Mouse (Mus musculus) cerebellum, postnatal 14 days (tissue): ENCODE results near the gene Gm11639.
"Not testable (repeated sequence)": the region's sequence is repeated elsewhere in the genome, so short reads cannot be mapped to it uniquely, and the experiment has no call there.

ENCODE experiments used
- DNase-seq, 2 experiments: peaks; one replicate each; pipeline ENCODE4 v3.0.0; 2021; ENCODE audit warnings: mixed read lengths in 2 of 2

Gm11639 gene

DNA sequence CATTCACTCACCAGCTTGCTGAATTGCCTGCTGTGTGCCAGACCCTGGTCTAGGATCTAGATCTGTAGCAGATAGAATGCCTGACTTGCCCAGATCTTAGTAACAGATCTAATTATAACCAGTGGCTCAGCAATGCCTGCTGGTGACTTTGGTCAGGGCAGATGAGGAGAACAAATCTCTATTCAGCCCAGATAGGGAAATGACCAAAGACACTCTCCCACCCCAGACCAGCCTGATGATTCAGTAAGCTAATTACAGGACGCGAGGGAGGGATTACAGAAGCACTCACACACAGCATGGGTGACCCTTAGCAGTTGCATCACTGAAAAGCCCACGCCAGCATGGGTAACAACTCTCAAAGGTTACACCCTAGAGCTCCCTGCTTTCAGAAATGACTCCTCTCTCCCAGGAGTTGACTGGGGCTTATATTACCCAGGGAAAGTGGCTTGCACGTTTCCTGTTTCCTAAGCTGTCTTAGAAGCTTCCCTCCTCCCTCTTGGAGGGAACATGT, 435.1 kb downstream of the Gm11639 start:
- no peak for DNase-seq

DNA sequence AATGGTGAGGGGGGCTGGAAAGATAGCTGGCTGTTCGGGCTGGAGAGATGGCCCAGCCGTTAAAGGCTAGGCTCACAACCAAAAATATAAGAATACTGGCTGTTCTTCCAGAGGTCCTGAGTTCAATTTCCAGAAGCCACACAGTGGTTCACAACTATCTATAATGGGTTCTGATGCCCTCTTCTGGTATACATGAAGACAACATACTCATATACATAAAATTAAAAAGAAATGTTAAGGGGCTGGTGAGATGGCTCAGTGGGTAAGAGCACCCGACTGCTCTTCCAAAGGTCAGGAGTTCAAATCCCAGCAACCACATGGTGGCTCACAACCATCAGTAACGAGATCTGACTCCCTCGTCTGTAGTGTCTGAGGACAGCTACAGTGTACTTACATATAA, 436.3 kb downstream of the Gm11639 start:
- DNase-seq: not testable (repeated sequence)

DNA sequence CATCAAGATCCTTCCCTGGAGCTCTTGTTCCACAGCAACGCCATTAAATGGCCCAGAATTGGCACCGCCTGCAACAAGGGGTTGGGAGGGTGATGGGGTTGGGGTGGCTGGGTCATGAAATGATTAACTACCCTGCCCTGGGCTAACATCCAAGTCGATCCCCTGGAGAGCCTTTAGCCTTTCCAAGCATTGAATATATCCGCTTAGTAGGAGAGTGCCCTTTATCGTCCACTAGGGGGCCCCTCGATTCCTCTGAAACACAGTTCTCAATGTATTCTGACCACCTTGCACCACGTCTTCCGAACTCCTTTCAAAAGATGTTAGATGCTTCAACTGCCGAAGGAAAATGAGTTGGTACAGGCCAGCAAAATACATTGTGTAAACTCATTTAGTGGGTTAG, 438.5 kb downstream of the Gm11639 start:
- DNase-seq: peak; percentile 41 to 67

DNA sequence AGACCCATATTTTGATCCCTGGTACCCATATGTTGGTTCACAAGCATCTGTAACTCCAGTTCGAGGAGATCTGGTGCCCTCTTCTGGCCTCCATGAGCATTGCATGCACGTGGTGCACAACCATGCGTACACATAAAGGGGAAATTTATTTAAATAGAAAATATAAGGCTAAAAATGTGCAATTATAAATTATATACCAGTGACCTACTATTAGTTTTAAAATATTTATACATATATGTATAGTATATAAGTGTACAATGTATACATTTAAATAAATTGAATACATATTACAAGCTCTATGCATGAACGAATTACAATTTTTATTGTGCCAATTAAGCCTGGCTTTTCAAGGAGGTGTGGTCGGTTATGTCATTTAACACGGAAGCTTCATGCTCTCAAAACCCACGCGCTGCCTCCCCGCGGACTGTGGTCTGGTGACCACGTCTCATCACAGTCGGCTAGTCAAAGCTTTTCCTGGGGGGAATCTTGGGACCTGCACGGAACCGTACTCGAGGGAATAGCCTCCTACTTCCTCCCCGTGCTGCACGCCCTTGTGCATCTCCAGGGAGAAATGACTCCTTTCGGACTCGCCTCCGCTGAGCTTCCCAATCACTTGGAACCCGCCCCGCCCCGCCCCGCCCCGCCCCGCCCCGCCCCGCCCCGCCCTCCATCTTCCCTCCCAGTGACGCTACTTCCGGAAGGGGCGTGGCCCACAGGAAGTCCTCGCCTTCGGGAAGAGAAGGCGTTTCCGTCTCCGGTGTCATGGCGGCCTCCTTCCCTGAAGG, 440.4 kb downstream of the Gm11639 start, which contains the start of gene Mettl2:
Mettl2 (plus strand) TSS at position 691 of the 785 bp plus-strand sequence.
- DNase-seq: peak; percentile 89

DNA sequence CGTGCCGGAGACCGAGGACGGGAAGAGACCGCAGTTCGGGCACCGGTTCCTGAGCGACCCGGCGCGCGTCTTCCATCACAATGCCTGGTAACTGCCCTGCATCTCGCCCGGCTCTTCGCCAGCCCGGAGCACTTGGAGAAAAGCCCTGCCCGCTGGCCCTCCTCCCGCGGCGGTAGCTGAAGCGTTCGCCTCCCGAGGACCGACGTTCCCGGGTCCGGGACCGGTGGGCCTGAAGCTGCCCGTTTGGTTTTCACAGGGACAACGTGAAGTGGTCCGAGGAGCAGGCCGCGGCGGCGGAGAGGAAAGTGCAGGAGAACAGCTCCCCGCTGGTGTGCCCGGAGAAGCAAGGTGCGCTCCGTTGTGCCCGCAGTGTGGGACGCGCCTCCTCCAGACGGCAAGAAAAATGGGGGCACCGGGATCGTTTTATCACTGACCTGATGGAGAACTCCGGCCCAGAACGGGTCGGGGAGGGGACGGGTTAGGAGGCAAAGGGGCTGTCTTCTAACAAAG, 441.1 kb downstream of the Gm11639 start:
- no peak for DNase-seq

DNA sequence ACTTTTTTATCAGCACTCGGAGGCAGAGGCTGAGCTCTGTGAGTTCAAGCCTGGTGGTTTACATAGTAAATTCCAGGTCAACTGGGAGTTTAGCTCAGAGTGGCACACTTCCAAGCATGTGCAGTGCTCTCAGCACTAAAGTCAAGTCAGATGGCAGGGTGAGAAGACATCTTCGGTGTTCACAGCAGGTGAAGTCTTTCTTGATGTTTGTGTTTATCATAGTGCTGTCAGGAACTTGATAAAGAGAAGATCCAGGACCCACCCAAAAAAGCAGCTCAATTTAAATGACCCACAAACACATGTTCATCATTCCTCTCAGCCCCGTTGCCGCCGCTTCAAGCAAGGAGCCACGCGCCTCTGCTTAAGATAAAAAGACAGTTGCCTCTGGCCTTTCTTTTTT, 450.2 kb downstream of the Gm11639 start:
- no peak for DNase-seq

DNA sequence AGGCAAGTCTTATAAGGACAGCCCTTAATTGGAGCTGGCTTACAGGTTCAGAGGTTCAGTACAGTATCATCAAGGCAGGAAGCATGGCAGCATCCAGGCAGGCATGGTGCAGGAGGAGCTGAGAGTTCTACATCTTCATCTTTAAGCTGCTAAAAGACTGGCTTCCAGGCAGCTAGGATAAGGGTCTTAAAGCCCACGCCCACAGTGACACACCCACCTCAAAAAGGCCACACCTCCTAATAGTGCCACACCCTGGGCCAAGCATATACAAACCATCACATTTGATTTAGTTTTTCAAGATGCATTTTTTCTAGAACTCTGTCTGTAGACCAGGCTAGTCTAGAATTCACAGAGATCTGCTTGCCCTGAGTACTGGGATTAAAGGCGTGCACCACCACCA, 451.7 kb downstream of the Gm11639 start:
- not testable (repeated sequence) for DNase-seq

DNA sequence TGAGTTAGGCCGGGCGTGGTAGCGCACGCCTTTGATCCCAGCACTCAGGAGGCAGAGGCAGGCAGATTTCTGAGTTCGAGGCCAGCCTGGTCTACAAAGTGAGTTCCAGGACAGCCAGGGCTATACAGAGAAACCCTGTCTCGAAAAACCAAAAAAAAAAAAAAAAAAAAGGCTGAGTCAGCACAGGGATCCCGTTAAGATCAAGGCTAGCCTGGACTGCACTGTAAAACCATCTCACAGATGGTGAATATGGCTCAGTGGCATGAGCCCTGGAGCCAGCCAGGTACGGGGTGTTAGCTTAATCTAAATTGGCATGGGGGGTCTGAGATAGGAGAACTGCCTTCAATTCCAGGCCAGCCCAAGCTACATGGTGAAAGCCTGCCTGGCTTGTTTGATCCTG, 455.0 kb downstream of the Gm11639 start:
- DNase-seq: not testable (repeated sequence)

DNA sequence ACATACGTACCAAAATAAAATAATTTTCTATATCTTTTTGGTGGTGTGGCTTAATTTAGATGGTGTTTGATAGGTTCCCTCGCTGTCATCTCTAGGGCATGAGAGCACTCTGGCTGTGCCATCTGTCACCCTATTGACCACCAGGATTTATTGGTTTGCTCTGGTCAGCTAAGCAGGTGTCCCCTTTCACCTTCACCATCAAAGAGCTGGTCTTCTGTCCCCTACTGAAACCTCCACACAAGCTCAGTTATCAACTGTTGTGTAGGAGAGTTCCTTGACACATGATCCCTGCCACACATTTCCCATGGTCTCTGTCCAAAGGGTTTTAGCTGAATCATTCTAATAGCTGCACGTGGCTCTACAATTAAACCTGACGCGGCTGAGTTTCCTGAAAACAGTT, 455.6 kb downstream of the Gm11639 start:
- no peak for DNase-seq

DNA sequence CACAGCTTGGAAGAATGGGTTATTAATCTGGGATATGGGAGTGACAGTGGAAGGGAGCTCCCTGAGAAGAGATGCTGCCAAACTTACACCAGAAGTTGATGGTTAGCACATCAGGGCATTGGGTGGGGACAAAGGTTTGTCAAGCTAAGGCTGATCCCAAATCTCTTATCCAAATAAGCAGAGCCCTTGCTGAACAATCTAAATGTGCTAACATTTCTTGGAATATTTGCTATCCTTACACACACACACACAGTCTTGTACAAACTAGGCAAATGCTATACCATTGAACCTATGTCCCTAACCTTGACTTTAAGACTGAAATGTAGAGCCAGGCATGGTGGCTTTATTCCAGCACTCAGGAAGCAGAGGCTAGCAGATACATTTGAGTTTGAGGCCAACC, 458.1 kb downstream of the Gm11639 start:
- no peak for DNase-seq

DNA sequence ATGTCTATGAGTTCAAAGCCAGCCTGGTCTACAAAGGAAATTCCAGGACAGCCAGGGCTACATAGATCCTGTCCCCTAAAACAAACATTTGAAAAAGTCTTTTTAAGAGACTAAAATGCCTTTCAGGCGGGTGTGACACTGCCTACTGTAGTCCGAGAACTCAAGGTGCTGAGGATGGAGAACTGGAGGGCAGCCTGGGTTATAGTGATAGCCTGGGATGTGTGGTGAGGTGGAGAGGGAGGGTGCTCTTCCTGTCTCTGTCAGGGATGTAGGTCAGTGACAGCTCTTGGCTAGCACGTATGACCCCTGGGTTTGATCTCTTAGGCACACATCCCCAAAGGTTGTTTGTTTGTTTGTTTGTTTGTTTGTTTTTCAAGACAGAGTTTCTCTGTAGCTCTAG, 458.6 kb downstream of the Gm11639 start:
- no peak for DNase-seq

DNA sequence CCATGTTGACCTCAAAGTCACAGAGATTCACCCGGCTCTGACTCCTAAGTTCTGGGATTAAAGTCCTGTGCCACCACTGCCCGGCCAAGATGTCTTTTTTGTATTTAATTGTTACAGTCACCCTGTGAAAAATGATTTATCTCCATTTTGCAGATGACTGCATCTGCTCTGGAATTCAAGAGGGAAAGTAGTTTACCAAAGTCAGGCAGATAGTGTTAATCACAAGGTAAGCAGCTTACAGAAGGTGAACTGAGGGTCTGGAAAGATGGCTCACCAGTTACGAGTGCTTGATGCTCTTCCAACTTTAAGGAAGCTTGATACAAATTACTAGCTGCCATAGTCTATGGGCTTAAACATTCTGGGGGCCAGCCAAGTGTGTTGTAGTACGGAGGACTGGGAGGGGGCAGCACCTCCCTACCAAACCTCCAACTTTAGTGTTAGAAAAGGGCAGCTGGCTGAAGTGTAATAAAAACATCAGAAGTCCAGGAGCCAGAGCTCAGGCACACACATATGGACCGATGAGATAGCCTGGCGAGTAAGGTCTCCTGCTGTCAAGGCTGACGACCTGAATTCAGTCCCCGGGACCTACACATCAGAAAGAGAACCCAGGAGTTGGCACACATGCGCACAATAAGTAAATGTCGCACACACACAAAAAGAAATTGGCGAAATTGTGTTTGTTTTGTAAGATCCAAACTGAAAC, 459.2 kb downstream of the Gm11639 start:
- no peak for DNase-seq

DNA sequence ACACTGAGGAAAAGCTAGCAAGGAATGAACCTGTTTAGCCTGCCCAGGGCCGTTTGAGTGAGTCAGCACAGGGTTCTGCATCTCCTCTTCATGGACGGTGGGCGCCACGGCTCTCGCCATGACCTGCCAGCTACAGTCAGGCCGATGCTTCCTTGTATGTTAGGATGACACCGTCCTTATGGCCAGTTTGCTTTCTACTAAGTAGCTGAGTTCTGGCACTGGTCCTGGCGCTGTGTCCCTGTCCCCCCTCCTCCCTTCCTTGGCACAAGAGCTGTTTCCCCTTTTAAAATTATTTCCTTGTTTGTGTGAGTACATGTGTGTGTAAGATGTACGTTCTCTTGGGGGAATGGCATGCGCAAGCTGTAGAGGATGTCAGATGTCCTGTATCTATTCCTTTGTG, 459.7 kb downstream of the Gm11639 start:
- DNase-seq: no peak

DNA sequence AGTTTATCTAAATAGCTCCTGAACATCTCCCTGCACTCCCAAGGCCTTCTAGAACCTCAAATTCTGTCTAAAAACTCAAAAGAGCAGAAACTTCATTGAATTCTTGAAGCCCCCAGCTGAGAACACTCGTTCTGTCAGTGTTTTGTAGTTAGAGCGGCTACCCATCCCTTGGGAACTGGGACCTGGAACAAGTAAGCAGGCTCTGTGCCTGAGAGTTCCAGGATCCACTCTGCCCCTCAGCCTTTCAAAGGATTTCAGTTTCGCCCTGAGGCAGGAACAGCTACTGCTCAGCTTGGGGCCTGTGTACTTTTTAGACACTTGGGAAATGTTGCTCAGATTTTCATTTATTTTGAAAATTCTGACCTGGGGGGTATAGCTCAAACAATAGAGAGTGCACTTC, 461.1 kb downstream of the Gm11639 start, which contains the start of gene Gm10842:
Gm10842 (plus strand) TSS at position 301 of the 400 bp plus-strand sequence.
- no peak for DNase-seq

DNA sequence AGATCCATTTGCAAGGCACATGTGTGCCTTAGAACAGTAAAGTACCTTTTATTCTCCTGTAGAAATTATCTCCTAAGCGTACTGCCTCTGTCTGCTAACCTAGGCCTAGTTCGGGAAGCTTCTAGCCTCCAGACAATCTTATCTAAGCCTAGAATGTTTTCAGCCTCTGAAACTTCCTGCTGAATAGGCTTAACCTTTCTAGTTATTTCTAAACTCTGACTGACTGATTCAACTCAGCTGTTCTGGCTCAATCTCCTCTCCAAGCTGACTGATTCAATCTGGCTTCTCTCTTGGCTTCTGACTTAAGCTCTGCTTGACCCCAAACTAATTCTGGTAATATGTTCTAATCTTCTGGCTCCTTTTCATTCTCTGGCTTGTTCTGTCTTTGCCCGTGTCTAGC, 463.8 kb downstream of the Gm11639 start:
- no peak for DNase-seq

DNA sequence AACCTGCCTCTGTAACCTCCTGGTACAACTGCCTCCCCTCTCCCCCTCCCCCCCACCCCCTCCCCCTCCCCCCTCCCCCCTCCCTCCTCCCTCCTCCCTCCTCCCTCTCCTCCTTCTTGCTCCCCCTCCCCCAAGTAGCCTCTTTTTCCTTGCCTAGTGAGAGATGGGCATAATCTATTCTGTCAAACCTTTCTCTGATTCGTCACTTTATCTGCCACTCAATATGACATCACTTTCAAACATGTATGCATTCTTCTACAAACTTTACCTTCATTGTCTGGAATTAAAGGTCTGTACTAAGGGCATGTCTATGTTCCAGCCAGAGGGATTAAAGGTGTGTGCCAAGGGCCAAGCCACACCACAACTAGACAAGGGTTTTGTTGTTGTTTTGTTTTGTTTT, 464.3 kb downstream of the Gm11639 start:
- no peak for DNase-seq

DNA sequence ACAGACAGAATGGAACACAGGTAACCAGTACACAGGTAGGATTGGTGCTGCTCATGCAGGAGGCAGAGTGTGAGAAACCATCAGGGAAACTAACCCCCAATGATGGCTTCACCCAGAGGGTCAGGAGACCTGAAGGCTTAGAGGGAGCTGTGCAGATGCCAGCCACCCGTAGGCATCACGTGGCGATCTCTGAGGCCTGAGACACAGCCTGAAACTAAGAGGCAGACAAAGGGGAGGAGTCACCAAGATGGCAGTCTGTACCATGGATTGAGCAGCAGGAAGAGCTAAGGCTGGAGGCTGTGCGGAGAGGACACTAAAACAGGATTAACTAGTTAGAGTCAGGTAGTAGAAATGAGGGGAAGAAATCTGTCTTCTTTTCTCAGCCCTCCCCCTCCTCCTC, 465.2 kb downstream of the Gm11639 start:
- DNase-seq: no peak

DNA sequence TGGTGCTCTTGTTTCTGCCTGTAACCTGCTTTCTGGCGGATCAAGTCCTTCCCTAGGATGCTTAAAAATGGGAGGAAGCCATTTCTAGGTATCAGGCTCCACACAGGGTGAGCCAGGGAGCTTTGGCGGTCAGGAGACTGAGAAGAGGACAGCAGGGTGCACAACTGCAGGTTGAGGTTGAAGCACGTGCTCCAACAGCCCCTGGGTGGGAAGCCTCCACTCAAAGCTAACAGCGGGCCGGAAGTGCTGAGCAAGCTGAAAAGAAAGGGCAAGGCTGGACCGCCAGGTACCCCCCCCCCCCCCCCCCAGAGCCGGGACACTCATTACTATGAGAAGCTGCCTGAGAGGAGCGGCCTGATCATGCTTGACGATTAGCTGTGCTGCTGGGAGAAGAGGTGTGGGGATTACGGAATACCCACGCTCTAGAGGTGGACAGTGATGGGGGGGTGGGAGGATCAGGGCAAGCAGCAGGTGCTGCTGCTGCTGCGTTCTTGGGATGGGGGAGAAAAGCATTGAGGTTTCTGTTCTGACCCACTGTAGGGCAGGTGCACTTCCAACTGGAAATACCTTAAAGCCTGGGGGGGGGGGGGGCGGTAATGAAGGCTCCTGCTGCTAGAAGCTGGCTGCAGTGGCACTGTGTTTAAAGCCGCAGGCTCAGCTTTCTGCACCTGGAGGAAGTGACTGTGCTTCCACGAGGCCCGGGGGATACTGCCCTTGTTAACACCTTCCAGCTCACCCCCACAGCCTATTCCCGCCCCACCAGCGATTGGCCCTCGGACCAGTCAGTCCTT, 465.9 kb downstream of the Gm11639 start:
- DNase-seq: no peak

DNA sequence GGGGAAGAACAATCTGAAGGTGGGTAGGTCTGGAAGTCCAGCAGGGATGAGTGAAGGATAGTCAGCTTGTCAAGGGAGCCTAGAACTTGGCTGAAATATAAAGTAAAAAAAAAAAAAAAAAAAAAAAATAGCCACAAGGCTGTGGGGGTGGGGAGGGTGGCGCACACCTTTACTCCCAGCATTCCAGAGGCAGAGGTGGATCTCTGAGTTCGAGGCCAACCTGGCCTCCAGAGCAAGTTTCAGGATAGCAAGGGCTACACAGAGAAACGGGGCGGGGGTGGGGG, 466.5 kb downstream of the Gm11639 start:
- DNase-seq: no peak

DNA sequence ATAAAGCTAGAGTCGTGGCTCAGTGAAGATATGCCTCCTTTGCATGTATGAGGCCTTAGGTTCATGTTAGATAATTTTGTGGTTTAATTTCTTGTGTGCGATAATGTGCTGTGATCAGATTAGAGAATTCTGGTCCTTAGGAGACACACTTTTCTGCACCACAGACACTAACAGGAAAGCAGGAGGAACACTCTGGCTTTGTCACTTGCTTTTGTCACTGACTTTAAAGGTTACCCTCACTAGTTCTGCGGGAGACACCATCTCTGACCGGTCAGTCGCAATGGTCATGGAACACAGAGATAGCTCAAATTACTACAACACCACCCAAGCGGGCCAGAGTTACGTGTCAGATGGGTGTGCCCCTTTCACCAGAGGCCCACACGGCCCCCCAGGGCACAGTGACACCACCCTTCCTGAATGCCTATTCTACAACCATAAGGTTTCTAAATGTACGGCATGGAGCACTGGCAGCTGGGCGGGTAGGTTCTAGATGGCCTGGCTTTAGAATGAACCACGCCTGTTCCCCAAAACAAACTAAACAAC, 466.9 kb downstream of the Gm11639 start:
- DNase-seq: no peak

DNA sequence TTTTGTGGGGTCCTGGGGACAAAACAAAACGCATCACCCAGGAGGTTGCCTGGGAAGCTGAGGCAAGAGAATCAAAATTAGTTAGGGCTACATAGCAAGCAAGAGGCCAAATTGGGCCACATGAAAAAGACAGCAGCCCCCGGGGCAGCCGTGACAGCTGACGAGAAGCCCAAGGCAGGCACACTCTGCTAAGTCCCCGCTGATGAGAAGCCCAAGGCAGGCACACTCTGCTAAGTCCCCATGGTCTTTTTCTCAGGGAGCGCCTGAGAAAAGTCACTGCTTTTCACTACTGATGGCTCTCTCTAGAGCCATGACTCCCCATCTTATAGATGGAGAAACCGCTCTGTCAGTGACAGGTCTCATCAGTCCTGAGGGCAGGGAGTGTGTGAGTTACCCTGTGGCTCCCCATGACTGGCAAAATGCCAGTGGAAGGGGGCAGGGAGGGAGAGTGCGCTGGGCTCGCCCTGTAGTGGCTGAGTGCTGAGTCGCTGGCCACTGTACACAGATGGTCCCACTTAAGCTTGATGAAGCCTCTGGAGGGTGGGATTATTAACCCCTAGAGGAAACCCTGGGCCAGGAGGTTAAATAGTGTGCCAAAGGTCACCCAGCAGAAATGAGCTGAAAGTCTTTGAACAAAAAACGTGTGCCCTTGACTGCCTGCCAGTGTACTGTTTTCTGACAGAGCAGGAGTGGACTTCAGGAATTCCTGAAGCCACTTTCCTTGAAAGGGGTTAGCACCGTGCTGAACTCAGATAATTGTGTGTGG, 467.7 kb downstream of the Gm11639 start:
- DNase-seq: peak; percentile 30 to 56

DNA sequence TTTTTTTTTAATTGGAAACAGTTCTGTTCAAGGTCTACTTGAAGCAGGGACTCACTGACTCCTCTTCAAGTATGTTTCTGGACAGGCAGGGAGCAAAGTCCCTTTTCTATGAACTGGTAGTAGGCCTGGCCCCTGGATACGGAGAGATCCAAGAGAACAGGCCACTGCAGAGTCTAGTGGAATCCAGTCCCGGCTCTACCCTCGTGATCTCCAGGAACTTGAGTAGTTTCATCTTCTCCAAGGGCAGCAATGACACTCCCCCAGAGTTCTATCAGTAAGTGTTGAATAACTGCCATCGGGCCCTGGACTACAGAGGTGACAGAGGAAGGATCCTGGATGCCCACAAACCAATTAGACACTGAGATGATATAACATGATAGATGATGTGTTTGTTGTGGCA, 470.4 kb downstream of the Gm11639 start:
- no peak for DNase-seq
